Mouse (Mus musculus): Measurements from ENCODE around the gene Fam71f2. TPM values are rescaled to one million over a fixed set of nuclear protein-coding genes. Genes with fewer than 3 reads are reported as not detected.

The Fam71f2 gene
- polyA plus RNA-seq, 1 experiment from 2014 or later, result 0.27 TPM

DNA sequence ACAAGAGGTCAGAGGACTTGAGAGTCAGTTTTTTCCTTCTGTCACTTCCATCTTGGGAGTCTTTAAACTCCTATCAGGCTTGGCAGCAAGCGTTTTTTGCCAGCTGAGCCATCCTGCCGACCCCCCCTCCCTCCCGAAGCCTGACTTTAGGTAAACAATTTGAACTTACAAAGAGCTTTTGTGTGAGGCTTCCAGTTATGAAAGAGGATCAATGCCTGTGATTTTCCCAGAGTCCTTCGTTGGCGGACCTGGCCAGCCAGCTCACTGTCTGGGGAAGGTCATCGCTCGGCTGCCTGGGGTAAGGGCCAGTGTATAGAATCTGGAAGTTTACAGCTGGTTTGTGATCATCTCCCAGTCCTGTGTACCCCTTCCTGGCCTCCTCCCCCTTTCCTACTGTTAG, 1.3 kb downstream of the Fam71f2 start:
- Histone ChIP-seq H3K4me3 (replicated peaks) (no peak overlapping the region), H3K4me2 (no peak overlapping the region), H3K9ac (no peak overlapping the region), H3K4me1 (peaks cover 6% of the 10 kb centered on the region; the same call in 1 of the 2 replicates), H3K36me3 (no peaks in the 10 kb centered on the region), H3K27ac (no peak overlapping the region), H3K27me3 (replicated peaks) (no peaks in the 10 kb centered on the region), H3K9me3 (no peaks in the 10 kb centered on the region)
- WGBS, result 23% methylated on average over 7 of the region's 7 CpGs
- ATAC-seq (ENCODE audit: insufficient read depth, low FRiP score, low read depth), result no peak

DNA sequence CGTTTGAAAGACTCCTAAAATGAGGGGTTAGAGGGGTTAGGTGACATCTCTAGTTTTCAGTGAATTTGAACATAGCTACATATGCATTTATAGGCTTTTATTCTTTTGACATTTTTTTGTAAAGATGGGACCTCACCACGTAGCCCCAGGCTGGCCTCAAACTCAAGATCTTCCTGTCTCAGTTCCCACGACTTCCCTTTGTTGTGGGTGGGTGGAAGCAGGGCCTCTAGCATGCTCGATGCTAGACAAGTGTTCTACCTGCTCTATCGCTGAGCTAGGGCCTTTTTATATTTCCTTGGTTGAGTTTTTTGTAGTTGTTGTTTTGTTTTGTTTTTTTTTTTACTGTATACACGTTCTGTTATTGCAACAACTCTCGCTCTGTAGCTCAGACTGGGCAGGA, 7.5 kb downstream of the Fam71f2 start:
- Histone ChIP-seq H3K4me1 (no peaks in the 10 kb centered on the region), H3K27ac (no peak overlapping the region), H3K27me3 (replicated peaks) (no peaks in the 10 kb centered on the region), H3K36me3 (no peaks in the 10 kb centered on the region), H3K9ac (no peak overlapping the region), H3K9me3 (no peaks in the 10 kb centered on the region), H3K4me3 (replicated peaks) (no peak overlapping the region), H3K4me2 (no peak overlapping the region)
- WGBS, result 71% methylated on average over 7 of the region's 7 CpGs
- ATAC-seq (ENCODE audit: insufficient read depth, low FRiP score, low read depth), result no peak

DNA sequence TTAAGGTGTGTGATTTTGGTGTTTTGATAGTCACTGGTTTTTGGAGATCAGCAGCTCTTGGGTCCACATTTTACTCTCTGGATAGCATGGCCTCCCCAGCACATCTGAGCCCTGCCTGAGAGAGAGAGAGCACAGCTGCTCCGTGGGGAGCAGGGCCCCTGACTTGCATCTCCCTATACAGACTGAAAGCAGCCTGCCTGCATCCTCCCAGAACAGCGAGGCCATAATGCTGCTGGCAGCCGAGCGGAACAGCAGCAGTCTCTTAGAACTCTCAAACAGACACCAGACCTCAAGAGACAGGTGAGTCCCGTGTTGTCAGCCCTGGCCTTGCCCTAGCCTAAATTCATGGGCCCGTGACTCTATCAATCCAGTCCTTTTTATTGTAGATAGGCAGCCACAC, 8.1 kb downstream of the Fam71f2 start:
- Histone ChIP-seq H3K9me3 (no peaks in the 10 kb centered on the region), H3K4me2 (no peak overlapping the region), H3K36me3 (no peaks in the 10 kb centered on the region), H3K9ac (no peak overlapping the region), H3K4me3 (replicated peaks) (no peak overlapping the region), H3K27me3 (replicated peaks) (no peaks in the 10 kb centered on the region), H3K4me1 (no peaks in the 10 kb centered on the region), H3K27ac (no peak overlapping the region)
- 47% methylated on average over 6 of the region's 6 CpGs for WGBS
- ATAC-seq (ENCODE audit: insufficient read depth, low FRiP score, low read depth), result no peak

DNA sequence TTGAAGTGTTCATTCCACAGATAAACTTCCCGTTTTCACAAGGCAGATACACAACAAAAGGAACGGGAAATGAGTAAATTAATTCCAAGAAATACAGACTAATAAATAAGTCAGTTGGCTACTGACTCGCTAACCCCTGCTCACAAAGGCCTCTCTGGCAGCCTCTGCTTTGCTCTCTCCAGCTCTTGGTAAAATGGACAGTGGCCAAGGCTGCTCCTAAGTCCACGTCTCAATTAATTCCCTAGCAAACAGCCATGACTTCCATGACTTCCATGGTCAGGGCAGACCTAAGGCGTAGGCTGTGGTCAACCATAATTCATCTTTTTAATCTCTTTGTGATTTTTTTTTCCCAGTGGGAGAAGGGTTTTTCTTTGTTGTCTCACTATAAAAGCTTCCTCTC, 8.6 kb downstream of the Fam71f2 start:
- H3K36me3 ChIP-seq, result no peaks in the 10 kb centered on the region
- no peak overlapping the region for H3K4me2 ChIP-seq
- no peak overlapping the region for H3K9ac ChIP-seq
- 65% methylated on average over 5 of the region's 5 CpGs for WGBS
- H3K27ac ChIP-seq, result no peak overlapping the region
- no peaks in the 10 kb centered on the region for H3K4me1 ChIP-seq
- no peaks in the 10 kb centered on the region for H3K9me3 ChIP-seq
- H3K4me3 ChIP-seq (replicated peaks), result no peak overlapping the region
- H3K27me3 ChIP-seq (replicated peaks), result no peaks in the 10 kb centered on the region
- ATAC-seq (ENCODE audit: insufficient read depth, low FRiP score, low read depth), result no peak

DNA sequence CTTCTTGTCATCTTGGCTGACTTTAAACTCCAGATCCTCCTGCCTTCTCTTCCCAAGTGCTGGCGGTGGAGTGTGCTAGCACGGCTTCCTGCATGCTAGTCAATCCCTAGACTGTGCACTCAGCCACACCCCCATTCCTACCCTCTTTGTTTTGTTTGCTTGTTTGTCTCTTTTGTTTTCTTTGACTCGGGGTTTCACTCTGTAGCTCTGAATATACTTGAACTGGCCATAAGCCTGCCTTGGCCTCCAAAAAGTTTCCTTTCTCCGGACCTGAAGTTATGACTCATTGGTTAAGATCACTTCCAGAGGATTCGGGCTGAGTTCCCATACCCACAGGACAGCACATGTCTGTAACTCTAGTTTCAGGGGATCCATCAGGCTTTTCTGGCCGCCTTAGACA, 9.3 kb downstream of the Fam71f2 start:
- H3K27ac ChIP-seq, result no peak overlapping the region
- no peak for ATAC-seq (ENCODE audit: insufficient read depth, low FRiP score, low read depth)

DNA sequence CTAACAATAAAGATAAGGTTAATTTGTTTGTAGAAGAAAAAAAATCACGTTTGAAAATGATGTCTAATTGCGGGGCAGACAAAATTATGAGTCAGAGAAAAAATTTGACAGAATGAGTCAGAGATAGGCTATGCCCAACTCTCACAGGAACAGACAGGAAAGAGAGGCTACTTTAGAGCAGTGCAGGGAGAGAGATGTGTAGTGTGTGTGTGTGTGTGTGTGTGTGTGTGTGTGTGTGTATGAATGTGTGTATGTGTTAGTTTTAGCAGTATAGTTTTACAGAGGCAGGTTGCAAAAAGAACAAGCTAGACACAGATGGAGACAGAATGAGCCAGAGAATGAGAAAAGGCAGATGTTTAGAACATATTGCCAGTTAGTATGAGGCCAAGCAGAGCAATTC, 19.7 kb downstream of the Fam71f2 start:
- Histone ChIP-seq H3K9me3 (no peaks in the 10 kb centered on the region), H3K27ac (no peak overlapping the region), H3K36me3 (no peaks in the 10 kb centered on the region), H3K4me1 (no peaks in the 10 kb centered on the region), H3K4me3 (replicated peaks) (no peak overlapping the region), H3K9ac (no peak overlapping the region), H3K27me3 (replicated peaks) (no peaks in the 10 kb centered on the region), H3K4me2 (no peak overlapping the region)
- no peak for ATAC-seq (ENCODE audit: insufficient read depth, low FRiP score, low read depth)
- 51% methylated on average over 2 of the region's 2 CpGs for WGBS

More for the DNA sequence above, 9.3 kb downstream of the Fam71f2 start:
- Histone ChIP-seq H3K4me1 (no peaks in the 10 kb centered on the region), H3K27me3 (replicated peaks) (no peaks in the 10 kb centered on the region), H3K9ac (no peak overlapping the region), H3K4me2 (no peak overlapping the region), H3K9me3 (no peaks in the 10 kb centered on the region), H3K36me3 (no peaks in the 10 kb centered on the region), H3K4me3 (replicated peaks) (no peak overlapping the region)
- 63% methylated on average over 6 of the region's 6 CpGs for WGBS

DNA sequence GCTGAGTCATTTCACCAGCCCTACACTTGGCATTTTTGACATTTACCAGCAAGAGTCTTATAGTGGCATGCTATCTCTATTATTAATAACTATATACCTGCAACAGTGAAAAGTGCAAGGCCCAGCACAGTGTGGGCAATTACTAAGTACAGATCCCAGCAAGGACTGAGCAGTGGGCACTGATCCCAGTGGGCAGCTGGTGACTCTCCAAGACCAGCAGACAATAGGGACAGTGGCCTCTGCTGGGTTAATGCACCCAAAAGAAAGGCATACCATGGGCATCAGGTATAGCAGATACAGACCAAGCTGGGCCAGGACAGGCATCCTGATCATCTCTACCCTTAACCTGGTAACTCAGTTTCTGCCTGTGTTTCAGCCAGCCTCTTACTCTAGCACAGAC, 23.9 kb downstream of the Fam71f2 start:
- no peaks in the 10 kb centered on the region for H3K4me1 ChIP-seq
- H3K9ac ChIP-seq, result no peak overlapping the region
- no peaks in the 10 kb centered on the region for H3K27me3 ChIP-seq (replicated peaks)
- no peaks in the 10 kb centered on the region for H3K36me3 ChIP-seq
- H3K4me2 ChIP-seq, result no peak overlapping the region
- H3K27ac ChIP-seq, result no peak overlapping the region
- H3K9me3 ChIP-seq, result no peaks in the 10 kb centered on the region
- ATAC-seq (ENCODE audit: insufficient read depth, low FRiP score, low read depth), result no peak
- no peak overlapping the region for H3K4me3 ChIP-seq (replicated peaks)

DNA sequence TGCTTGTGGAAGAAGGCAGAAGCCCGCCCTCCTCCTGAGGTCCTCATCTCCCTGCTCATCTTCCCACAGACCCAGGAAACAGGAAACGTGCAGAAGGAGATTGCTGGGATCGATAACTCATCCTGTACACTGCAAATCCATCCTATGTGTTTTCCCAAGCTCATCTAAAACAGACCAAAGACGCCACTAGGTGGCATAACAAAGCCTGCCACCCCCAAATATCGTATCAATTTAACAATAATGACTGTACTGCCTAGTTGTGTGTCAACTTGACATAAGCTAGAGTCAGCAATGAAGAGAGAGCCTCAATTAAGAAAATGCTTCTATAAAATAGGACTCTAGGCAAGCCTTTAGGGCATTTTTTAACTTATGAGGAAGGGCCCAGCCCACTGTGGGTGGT, 24.3 kb downstream of the Fam71f2 start:
- Histone ChIP-seq H3K4me2 (no peak overlapping the region), H3K27ac (no peak overlapping the region), H3K9me3 (no peaks in the 10 kb centered on the region), H3K27me3 (replicated peaks) (no peaks in the 10 kb centered on the region), H3K4me3 (replicated peaks) (no peak overlapping the region), H3K36me3 (no peaks in the 10 kb centered on the region), H3K4me1 (no peaks in the 10 kb centered on the region), H3K9ac (no peak overlapping the region)
- WGBS, result 41% methylated on average over 5 of the region's 5 CpGs
- no peak for ATAC-seq (ENCODE audit: insufficient read depth, low FRiP score, low read depth)

DNA sequence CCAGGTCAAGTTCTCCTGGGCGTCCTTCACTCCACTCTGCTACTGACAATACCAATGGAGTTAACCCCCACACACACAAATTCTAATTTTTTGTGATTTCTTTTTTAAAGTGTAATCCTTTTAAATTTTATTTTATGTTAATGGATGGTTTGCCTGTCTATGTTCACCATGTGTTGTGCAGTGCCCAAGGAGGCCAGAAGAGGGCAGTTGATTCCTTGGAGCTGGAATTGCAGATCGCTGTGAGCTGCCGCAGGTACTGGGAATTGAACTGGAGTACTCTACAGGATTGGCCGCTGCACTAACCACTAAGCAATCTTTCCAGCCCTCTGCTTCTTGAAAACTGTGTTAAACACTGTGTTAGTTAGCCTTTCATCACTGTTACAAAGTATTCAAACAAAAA, 26.1 kb downstream of the Fam71f2 start:
- 88% methylated on average over 4 of the region's 4 CpGs for WGBS
- H3K36me3 ChIP-seq, result no peaks in the 10 kb centered on the region
- ATAC-seq (ENCODE audit: insufficient read depth, low FRiP score, low read depth), result no peak

DNA sequence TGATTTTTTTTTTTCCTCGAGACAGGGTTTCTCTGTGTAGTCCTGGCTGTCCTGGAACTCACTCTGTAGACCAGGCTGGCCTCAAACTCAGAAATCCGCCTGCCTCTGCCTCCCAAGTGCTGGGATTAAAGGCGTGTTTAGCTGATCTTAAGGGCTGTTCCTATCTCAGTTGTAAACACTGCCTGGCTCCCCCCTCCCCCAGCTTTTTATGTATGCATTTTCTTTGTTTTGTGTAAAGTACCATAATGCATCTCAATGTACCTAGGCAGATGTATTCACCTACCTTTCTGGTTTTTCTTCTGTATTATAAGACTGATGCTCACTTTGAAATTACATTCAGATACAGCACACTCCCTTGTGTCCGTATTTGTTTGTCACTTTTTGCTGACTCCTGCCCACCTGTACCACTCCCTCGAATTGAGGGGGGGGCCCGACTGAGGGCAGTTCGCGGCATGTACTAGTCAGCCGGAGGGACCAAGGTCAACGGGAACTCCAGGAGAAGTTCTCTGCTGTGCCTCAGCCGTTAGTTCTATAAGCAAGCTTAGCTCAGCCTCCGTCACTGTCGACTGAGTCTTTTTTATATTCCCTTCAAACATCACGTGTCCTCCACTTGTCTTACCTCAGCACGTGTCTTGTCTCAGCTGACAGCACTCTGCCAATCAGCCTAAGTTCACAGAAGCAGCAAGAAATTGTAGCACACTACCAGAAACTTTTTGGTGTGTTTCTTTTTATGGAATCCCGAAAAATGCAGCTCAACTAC, 29.6 kb downstream of the Fam71f2 start:
- Histone ChIP-seq H3K4me2 (no peak overlapping the region), H3K9ac (no peak overlapping the region), H3K27ac (no peak overlapping the region), H3K9me3 (no peaks in the 10 kb centered on the region), H3K27me3 (replicated peaks) (no peaks in the 10 kb centered on the region), H3K4me1 (no peaks in the 10 kb centered on the region), H3K36me3 (no peaks in the 10 kb centered on the region), H3K4me3 (replicated peaks) (no peak overlapping the region)
- no peak for ATAC-seq (ENCODE audit: insufficient read depth, low FRiP score, low read depth)
- WGBS, result 86% methylated on average over 16 of the region's 16 CpGs

More for the DNA sequence above, 26.1 kb downstream of the Fam71f2 start:
- H3K4me3 ChIP-seq (replicated peaks), result no peak overlapping the region
- H3K9ac ChIP-seq, result no peak overlapping the region
- no peaks in the 10 kb centered on the region for H3K9me3 ChIP-seq
- H3K4me2 ChIP-seq, result no peak overlapping the region
- H3K27me3 ChIP-seq (replicated peaks), result no peaks in the 10 kb centered on the region
- H3K27ac ChIP-seq, result no peak overlapping the region
- no peaks in the 10 kb centered on the region for H3K4me1 ChIP-seq

DNA sequence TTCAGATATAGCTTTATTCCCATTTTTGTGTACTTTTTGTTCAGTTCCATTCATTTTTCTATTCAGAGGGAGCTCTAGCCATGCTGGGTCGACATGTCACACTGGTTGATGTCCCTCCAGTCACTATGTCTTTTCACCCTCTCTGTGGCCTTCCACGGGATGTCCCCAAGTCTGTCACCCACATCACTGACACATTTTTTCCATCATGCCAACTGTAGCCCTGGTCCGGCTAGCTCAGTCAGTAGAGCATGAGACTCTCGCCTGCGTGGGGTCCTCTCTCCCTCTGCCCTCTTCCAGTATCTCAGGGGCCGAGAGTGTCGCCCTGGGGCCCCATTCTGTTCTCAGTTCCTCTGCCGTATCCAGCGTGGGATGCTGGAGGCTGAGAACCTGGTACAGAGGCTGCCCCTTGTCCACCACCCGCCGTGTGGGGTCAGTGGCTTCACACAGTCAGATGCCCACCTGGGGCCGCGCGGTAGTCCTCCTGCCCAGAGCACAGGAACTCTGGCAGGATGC, 34.4 kb downstream of the Fam71f2 start:
- Histone ChIP-seq H3K27me3 (replicated peaks) (no peaks in the 10 kb centered on the region), H3K9ac (no peak overlapping the region), H3K4me3 (replicated peaks) (no peak overlapping the region), H3K9me3 (no peaks in the 10 kb centered on the region), H3K36me3 (no peaks in the 10 kb centered on the region), H3K4me2 (no peak overlapping the region), H3K4me1 (peaks cover under 1% of the 10 kb centered on the region; the same call in 1 of the 2 replicates), H3K27ac (no peak overlapping the region)
- WGBS, result 74% methylated on average over 14 of the region's 14 CpGs
- ATAC-seq (ENCODE audit: insufficient read depth, low FRiP score, low read depth), result no peak

DNA sequence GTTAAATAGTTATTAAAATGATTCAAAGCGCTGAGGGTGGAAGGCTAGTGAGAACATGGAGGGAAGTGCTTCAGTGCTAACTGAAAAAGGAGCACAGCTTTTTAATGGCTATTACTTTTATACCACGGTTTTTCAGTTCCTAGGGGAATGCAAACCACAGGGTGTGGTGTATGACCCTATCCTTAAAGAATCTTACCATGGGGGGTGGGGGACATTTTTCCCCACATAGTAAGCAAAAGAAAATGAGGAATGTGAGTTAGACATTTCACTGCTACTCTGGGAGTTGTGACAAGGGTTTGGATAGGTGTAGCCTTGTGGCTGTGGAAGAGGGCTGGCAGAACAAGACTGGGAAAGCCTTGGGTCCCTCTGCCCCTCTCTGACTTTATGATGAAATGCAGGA, 37.9 kb downstream of the Fam71f2 start:
- Histone ChIP-seq H3K27ac (no peak overlapping the region), H3K4me3 (replicated peaks) (no peak overlapping the region), H3K4me2 (no peak overlapping the region), H3K36me3 (no peaks in the 10 kb centered on the region), H3K9me3 (no peaks in the 10 kb centered on the region), H3K27me3 (replicated peaks) (no peaks in the 10 kb centered on the region), H3K4me1 (peaks cover 5% of the 10 kb centered on the region; the same call in 1 of the 2 replicates), H3K9ac (no peak overlapping the region)
- WGBS, result 54% methylated on average over 2 of the region's 2 CpGs
- no peak for ATAC-seq (ENCODE audit: insufficient read depth, low FRiP score, low read depth)

DNA sequence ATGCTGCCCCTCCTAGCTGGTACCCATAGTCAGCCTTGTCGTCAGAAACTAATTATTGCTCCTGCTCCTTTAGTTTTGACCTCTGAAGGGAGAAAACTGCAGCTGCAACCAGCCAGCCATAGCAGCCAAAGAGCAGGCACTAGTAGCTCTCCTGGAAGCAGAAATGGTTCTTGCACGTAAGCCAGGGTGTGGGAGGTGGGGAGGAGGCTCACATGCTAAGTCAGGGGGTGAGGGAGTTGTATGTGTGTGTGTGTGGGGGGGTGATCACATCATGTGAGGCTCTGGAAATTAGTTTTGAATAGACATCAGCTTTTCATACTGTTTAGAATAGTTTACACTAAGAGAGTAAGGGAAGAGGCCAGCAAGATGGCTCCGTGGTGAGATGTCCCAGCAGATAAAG, 38.5 kb downstream of the Fam71f2 start:
- Histone ChIP-seq H3K4me3 (replicated peaks) (no peak overlapping the region), H3K9ac (no peak overlapping the region), H3K4me2 (no peak overlapping the region), H3K4me1 (peaks cover 5% of the 10 kb centered on the region; the same call in 1 of the 2 replicates), H3K27me3 (replicated peaks) (no peaks in the 10 kb centered on the region), H3K9me3 (no peaks in the 10 kb centered on the region), H3K36me3 (no peaks in the 10 kb centered on the region), H3K27ac (no peak overlapping the region)
- 64% methylated on average over 3 of the region's 3 CpGs for WGBS
- ATAC-seq (ENCODE audit: insufficient read depth, low FRiP score, low read depth), result no peak

Data from stomach, embryonic 15.5 days (tissue).